Mouse (Mus musculus): Measurements from ENCODE around the gene Procr.

Procr gene

GRCm38 (mm10) chr2:155755746-155756145, 4.8 kb downstream of the Procr start:
- DNase-seq (ENCODE audit: low spot score in 2 of 2), result no peak

- DNase-seq (ENCODE audit: low spot score in 2 of 2), result no peak
Observed at GRCm38 (mm10) chr2:155756855-155757566, 6.1 kb downstream of the Procr start.

GRCm38 (mm10) chr2:155764679-155765418, 13.9 kb downstream of the Procr start:
- peak in 1 of 2 experiments; percentile 44 for DNase-seq (ENCODE audit: low spot score in 2 of 2)

GRCm38 (mm10) chr2:155773664-155774063, 22.7 kb downstream of the Procr start:
- DNase-seq (ENCODE audit: low spot score in 2 of 2), result no peak

- DNase-seq (ENCODE audit: low spot score in 2 of 2), result no peak
Observed at GRCm38 (mm10) chr2:155774261-155774926, 23.5 kb downstream of the Procr start.

GRCm38 (mm10) chr2:155774927-155775684, 24.2 kb downstream of the Procr start, which contains the start of gene Mmp24:
Mmp24 (plus strand) TSS chr2:155775342.
- DNase-seq (ENCODE audit: low spot score in 2 of 2), result no peak

- peak; percentile 17 to 30 for DNase-seq (ENCODE audit: low spot score in 2 of 2)
Observed at GRCm38 (mm10) chr2:155775685-155776263, 24.9 kb downstream of the Procr start.

- no peak for DNase-seq (ENCODE audit: low spot score in 2 of 2)
Observed at GRCm38 (mm10) chr2:155776824-155777687, 26.1 kb downstream of the Procr start.

GRCm38 (mm10) chr2:155777688-155777985, 26.7 kb downstream of the Procr start:
- no peak for DNase-seq (ENCODE audit: low spot score in 2 of 2)

GRCm38 (mm10) chr2:155778004-155778403, 27.1 kb downstream of the Procr start:
- no peak for DNase-seq (ENCODE audit: low spot score in 2 of 2)

- no peak for DNase-seq (ENCODE audit: low spot score in 2 of 2)
Observed at GRCm38 (mm10) chr2:155779066-155779465, 28.1 kb downstream of the Procr start.

- no peak for DNase-seq (ENCODE audit: low spot score in 2 of 2)
Observed at GRCm38 (mm10) chr2:155779506-155779905, 28.6 kb downstream of the Procr start.

- no peak for DNase-seq (ENCODE audit: low spot score in 2 of 2)
Observed at GRCm38 (mm10) chr2:155784534-155784933, 33.6 kb downstream of the Procr start.

- no peak for DNase-seq (ENCODE audit: low spot score in 2 of 2)
Observed at GRCm38 (mm10) chr2:155786905-155787304, 36.0 kb downstream of the Procr start.

- DNase-seq (ENCODE audit: low spot score in 2 of 2), result no peak
Observed at GRCm38 (mm10) chr2:155787949-155788931, 37.3 kb downstream of the Procr start.

- no peak for DNase-seq (ENCODE audit: low spot score in 2 of 2)
Observed at GRCm38 (mm10) chr2:155792899-155793298, 42.0 kb downstream of the Procr start.

- no peak for DNase-seq (ENCODE audit: low spot score in 2 of 2)
Observed at GRCm38 (mm10) chr2:155794674-155795445, 43.9 kb downstream of the Procr start.

GRCm38 (mm10) chr2:155798613-155799012, 47.7 kb downstream of the Procr start:
- DNase-seq (ENCODE audit: low spot score in 2 of 2), result no peak

GRCm38 (mm10) chr2:155802761-155803160, 51.8 kb downstream of the Procr start:
- no peak for DNase-seq (ENCODE audit: low spot score in 2 of 2)
